Mouse (Mus musculus): ENCODE measurements around the gene Zfp672. TPM values are rescaled to one million over a fixed set of nuclear protein-coding genes. Genes with fewer than 3 reads are reported as not detected.

The Zfp672 gene
- polyA plus RNA-seq, 1 experiment from 2014 or later, result 25.7 TPM

DNA sequence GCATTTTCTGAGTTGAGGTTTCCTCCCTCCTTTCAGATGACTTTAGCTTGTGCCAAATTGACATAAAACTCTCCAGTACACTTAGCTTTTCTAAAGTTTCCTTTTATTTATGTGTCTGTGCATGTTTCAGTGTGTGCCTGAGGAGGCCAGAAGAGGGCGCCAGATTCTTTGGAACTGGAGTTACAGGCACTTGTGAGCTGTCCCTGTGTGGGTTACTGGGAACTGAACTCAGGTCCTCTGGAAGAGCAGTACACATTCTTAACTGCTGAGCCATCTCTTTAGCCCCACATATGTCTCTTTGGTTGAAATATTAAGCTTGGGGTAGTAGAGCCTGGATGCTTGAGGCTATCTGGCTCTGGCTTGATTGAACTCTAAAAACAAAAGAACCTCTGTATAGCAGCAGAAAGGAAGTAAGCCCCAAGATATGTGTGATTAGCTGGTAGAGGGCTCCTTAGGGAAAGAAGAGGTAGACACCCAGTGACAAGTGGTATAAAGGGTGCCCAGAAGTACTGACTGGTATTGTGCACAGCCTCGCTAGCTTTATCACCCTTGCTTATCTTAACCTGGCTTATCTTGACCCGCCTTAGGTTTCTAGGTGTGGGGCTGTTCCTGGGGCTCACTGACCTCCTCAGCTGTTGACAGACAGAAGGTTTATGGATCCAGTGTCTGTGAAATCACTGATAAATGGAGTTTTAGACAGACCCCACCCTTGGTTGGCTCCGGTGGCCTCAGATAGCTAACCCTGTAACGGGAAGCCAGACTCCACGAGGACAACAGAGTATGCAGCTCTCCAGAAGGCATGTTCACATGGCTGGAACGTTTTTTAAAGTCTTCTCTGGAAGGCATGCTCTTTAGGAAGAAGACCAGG is 22.8 kb upstream of the Zfp672 start:
- H3K27ac ChIP-seq, result no peak overlapping the region
- no peaks in the 10 kb centered on the region for H3K27me3 ChIP-seq (ENCODE audit: low read depth, poor library complexity, severe bottlenecking)
- no peak overlapping the region for H3K4me3 ChIP-seq
- no peaks in the 10 kb centered on the region for H3K4me1 ChIP-seq
- H3K9me3 ChIP-seq (replicated peaks), result no peaks in the 10 kb centered on the region
- WGBS, result 62% methylated on average over 7 of the region's 7 CpGs
- H3K36me3 ChIP-seq, result peaks cover 5% of the 10 kb centered on the region; the same call in 1 of the 2 replicates
- peak; percentile 33 for DNase-seq (ENCODE audit: low spot score)

DNA sequence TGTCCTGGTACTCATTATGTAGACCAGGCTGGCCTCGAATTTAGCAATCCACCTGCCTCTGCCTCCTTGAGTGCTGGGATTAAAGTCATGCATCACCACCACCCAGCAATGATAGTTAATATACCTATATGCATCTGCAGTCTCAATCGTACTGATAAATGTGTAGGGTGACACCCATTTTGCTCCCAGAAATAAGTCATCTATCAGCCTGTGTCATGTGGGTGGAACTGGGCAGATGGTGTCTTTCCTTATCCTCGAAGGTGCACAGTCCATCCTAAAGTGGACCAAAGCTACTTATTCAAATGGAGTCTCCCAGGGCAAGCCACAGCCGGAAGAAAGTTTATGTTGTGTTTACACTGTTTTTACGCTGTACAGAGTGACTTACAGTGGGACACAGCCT is 21.0 kb upstream of the Zfp672 start:
- H3K27ac ChIP-seq, result no peak overlapping the region
- H3K36me3 ChIP-seq, result peaks cover 22% of the 10 kb centered on the region
- no peak overlapping the region for H3K4me3 ChIP-seq
- DNase-seq (ENCODE audit: low spot score), result no peak
- WGBS, result 83% methylated on average over 5 of the region's 5 CpGs
- H3K4me1 ChIP-seq, result no peaks in the 10 kb centered on the region
- no peaks in the 10 kb centered on the region for H3K9me3 ChIP-seq (replicated peaks)
- no peaks in the 10 kb centered on the region for H3K27me3 ChIP-seq (ENCODE audit: low read depth, poor library complexity, severe bottlenecking)

DNA sequence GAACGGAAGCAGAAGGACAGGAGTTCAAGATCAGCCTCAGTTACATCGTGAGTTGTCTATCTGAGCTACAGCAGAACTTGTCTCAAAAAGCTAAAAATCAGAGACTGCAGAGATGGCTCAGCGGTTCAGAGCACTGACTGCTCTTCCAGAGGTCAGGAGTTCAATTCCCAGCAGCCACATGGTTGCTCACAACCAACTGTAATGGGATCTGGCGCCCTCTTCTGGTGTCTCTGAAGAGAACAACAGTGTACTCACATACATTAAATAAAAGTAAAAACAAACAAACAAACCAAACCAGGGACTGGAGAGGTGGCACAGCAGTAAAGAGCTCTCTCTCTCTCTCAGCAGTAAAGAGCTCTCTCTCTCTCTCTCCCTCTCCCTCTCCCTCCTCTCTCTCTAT is 20.5 kb upstream of the Zfp672 start:
- no peak overlapping the region for H3K27ac ChIP-seq
- no peak overlapping the region for H3K4me3 ChIP-seq
- peaks cover 28% of the 10 kb centered on the region for H3K36me3 ChIP-seq
- DNase-seq (ENCODE audit: low spot score), result no peak
- 71% methylated on average over 4 of the region's 4 CpGs for WGBS
- no peaks in the 10 kb centered on the region for H3K4me1 ChIP-seq
- H3K9me3 ChIP-seq (replicated peaks), result no peaks in the 10 kb centered on the region
- H3K27me3 ChIP-seq (ENCODE audit: low read depth, poor library complexity, severe bottlenecking), result no peaks in the 10 kb centered on the region

- DNase-seq (ENCODE audit: low spot score), result no peak
- H3K27ac ChIP-seq, result no peak overlapping the region
- no peaks in the 10 kb centered on the region for H3K27me3 ChIP-seq (ENCODE audit: low read depth, poor library complexity, severe bottlenecking)
- H3K9me3 ChIP-seq (replicated peaks), result no peaks in the 10 kb centered on the region
- no peak overlapping the region for H3K4me3 ChIP-seq
- H3K4me1 ChIP-seq, result no peaks in the 10 kb centered on the region
- 87% methylated on average over 4 of the region's 4 CpGs for WGBS
- H3K36me3 ChIP-seq, result peaks cover 58% of the 10 kb centered on the region
Measured at GRCm38 (mm10) chr11:58346745-58347144, 16.6 kb upstream of the Zfp672 start.

- 92% methylated on average over 3 of the region's 3 CpGs for WGBS
- Histone ChIP-seq H3K27ac (no peak overlapping the region), H3K36me3 (peaks cover 64% of the 10 kb centered on the region), H3K9me3 (replicated peaks) (no peaks in the 10 kb centered on the region), H3K4me1 (peaks cover 9% of the 10 kb centered on the region), H3K4me3 (no peak overlapping the region), H3K27me3 (ENCODE audit: low read depth, poor library complexity, severe bottlenecking) (no peaks in the 10 kb centered on the region)
- no peak for DNase-seq (ENCODE audit: low spot score)
Measured at GRCm38 (mm10) chr11:58334746-58335145, 4.6 kb upstream of the Zfp672 start.

- Histone ChIP-seq H3K9me3 (replicated peaks) (no peaks in the 10 kb centered on the region), H3K27ac (no peak overlapping the region; the same call in 1 of the 2 replicates), H3K4me3 (peak overlapping the region; percentile 93), H3K4me1 (peaks cover 16% of the 10 kb centered on the region), H3K36me3 (peaks cover 55% of the 10 kb centered on the region), H3K27me3 (ENCODE audit: low read depth, poor library complexity, severe bottlenecking) (no peaks in the 10 kb centered on the region)
- 89% methylated on average over 6 of the region's 6 CpGs for WGBS
- DNase-seq (ENCODE audit: low spot score), result no peak
Measured at GRCm38 (mm10) chr11:58331546-58331945, 1.4 kb upstream of the Zfp672 start.

DNA sequence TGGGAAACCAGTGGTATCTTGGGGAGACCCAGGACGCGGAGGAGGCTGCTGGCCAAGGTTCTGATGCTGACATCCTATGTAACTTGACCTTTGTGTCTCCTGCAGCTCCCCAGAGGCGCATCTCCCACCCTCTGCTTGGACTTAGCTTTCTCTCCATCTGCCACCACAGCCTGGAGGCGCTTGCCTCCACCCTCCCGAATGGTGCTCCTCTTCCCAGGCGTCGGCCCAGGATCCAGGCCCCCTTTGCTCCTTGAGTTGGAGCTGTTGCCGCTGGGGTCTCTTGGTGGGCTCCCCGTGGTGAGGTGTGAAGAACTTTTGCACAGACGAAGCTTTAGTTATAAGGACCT is 983 bp upstream of the Zfp672 start:
- DNase-seq (ENCODE audit: low spot score), result no peak
- peak overlapping the region; percentile 93 for H3K4me3 ChIP-seq
- H3K36me3 ChIP-seq, result peaks cover 55% of the 10 kb centered on the region
- H3K9me3 ChIP-seq (replicated peaks), result no peaks in the 10 kb centered on the region
- H3K27me3 ChIP-seq (ENCODE audit: low read depth, poor library complexity, severe bottlenecking), result no peaks in the 10 kb centered on the region
- H3K4me1 ChIP-seq, result peaks cover 16% of the 10 kb centered on the region
- 15% methylated on average over 10 of the region's 10 CpGs for WGBS
- H3K27ac ChIP-seq, result peak overlapping the region; percentile 93

GRCm38 (mm10) chr11:58329906-58330275 is 248 bp downstream of the Zfp672 start:
- H3K27ac ChIP-seq, result peak overlapping the region; percentile 93

DNA sequence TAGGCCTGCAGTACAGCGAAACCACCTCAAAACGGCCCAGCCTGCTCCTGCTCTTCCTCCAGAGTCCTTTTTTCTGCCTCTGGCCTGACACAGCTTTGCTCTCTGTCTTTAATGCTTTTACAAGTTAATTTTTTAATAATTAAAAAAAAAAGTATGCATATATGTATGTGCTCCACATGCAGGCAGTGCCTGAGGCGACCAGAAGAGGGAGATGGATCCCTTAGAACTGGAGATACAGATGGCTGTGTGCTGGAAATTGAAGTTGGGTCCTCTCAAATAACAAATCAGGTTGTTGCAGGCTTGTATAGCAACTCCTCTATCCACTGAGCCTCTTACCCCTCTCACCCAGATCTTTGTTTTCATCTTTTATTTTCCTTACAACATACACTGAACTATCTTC is 3.4 kb downstream of the Zfp672 start:
- no peak overlapping the region for H3K4me3 ChIP-seq
- no peak for DNase-seq (ENCODE audit: low spot score)
- H3K4me1 ChIP-seq, result peaks cover 30% of the 10 kb centered on the region
- 90% methylated on average over 3 of the region's 3 CpGs for WGBS
- no peaks in the 10 kb centered on the region for H3K27me3 ChIP-seq (ENCODE audit: low read depth, poor library complexity, severe bottlenecking)
- peaks cover 24% of the 10 kb centered on the region for H3K36me3 ChIP-seq
- no peak overlapping the region for H3K27ac ChIP-seq
- H3K9me3 ChIP-seq (replicated peaks), result no peaks in the 10 kb centered on the region

More at GRCm38 (mm10) chr11:58329906-58330275, 248 bp downstream of the Zfp672 start:
- Histone ChIP-seq H3K4me3 (peak overlapping the region; percentile 93), H3K36me3 (peaks cover 49% of the 10 kb centered on the region), H3K4me1 (peaks cover 16% of the 10 kb centered on the region), H3K9me3 (replicated peaks) (no peaks in the 10 kb centered on the region), H3K27me3 (ENCODE audit: low read depth, poor library complexity, severe bottlenecking) (no peaks in the 10 kb centered on the region)
- no peak for DNase-seq (ENCODE audit: low spot score)
- WGBS, result 0% methylated on average over 21 of the region's 21 CpGs

GRCm38 (mm10) chr11:58324614-58325229 is 5.4 kb downstream of the Zfp672 start:
- no peak overlapping the region for H3K4me3 ChIP-seq
- WGBS, result 78% methylated on average over 3 of the region's 3 CpGs

DNA sequence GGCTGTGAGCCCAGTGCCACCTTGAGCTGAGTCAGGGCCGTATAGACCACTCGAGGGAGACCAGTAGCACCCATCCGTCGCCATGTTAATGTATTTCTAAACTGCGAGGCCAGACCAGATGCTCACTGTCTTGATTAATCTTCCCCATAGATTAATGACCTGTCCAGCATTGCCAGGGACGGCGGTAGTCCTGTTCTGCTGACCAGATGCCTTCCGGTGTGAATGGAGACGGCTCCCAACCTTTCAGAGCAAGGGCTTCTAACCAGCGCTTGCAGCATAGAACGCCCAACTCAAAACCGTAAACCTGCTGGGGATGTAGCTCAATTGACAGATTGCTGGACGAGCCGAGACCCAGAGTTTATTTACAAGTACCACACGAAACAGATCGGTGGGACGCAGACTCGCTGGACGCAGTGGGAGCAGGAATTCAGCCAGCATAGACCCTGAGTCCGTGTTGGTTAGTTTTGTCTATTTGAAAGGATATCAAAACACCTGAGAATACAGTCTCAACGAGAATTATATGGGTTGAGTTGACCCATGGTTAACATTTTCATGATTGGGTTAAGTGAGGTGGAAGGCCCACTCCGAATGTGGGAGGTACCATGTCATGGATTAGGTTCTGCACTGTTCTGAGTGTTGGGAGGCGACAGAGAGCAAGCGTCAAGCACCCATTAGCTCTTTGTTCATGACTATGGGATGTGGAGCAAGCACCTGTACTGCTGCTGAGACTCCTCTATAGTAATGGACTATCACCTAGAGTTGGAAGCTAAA is 6.4 kb downstream of the Zfp672 start:
- Histone ChIP-seq H3K4me1 (peaks cover 15% of the 10 kb centered on the region), H3K4me3 (peak overlapping the region; percentile 71), H3K27me3 (ENCODE audit: low read depth, poor library complexity, severe bottlenecking) (no peaks in the 10 kb centered on the region), H3K27ac (peak overlapping the region; percentile 91), H3K9me3 (replicated peaks) (no peaks in the 10 kb centered on the region), H3K36me3 (peaks cover 30% of the 10 kb centered on the region)
- DNase-seq (ENCODE audit: low spot score), result no peak
- whole genome bisulfite sequencing, result 9% methylated on average over 24 of the region's 24 CpGs

More at GRCm38 (mm10) chr11:58324614-58325229, 5.4 kb downstream of the Zfp672 start:
- DNase-seq (ENCODE audit: low spot score), result no peak
- peaks cover 24% of the 10 kb centered on the region for H3K36me3 ChIP-seq
- H3K4me1 ChIP-seq, result peaks cover 23% of the 10 kb centered on the region
- H3K27ac ChIP-seq, result no peak overlapping the region
- no peaks in the 10 kb centered on the region for H3K27me3 ChIP-seq (ENCODE audit: low read depth, poor library complexity, severe bottlenecking)
- H3K9me3 ChIP-seq (replicated peaks), result no peaks in the 10 kb centered on the region

DNA sequence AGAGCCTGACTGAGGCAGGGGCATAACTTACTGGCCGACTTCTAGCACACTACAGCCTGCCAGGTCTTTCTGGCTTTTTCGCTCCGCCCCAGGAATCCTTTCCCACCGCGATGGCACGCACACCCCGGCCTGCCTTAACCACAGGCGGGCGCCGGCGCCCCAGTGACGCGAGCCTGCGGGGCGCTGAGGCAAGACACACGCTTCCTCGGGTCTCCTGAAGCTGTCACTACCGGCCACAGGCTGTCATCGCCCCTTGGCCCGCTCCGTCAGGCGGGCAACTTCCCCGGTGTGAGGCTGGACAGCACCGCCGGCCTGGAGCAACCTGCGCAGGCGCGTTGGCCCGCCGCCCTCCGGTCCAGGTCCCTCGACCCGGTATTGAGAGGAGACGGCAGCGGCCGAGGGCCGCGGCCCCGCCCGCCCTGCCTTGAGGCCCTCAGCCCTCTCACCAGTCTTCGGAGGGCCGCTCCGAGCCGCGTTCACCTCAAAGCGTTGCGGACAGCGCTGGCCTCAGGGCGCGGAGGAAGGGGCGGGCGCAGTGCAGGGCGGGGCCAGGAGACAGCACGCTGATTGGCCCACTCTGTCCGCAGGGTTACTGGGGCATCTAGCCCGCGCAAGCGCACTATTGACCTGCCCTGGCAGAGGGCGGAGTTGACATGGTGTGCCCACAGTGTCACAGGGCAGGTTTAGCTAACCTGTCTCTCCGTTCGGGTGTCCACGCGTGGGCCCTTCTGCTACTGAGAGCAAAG is 7.1 kb downstream of the Zfp672 start:
- H3K4me1 ChIP-seq, result peaks cover 15% of the 10 kb centered on the region
- DNase-seq (ENCODE audit: low spot score), result peak; percentile 97
- no peaks in the 10 kb centered on the region for H3K27me3 ChIP-seq (ENCODE audit: low read depth, poor library complexity, severe bottlenecking)
- H3K9me3 ChIP-seq (replicated peaks), result no peaks in the 10 kb centered on the region
- under 1% methylated on average over 63 of the region's 63 CpGs for WGBS
- peaks cover 31% of the 10 kb centered on the region for H3K36me3 ChIP-seq
- peak overlapping the region; percentile 71 for H3K4me3 ChIP-seq
- H3K27ac ChIP-seq, result peak overlapping the region; percentile 91

Data from limb, embryonic 10.5 days (tissue).